Mouse (Mus musculus) heart, embryonic 15.5 days (tissue): ENCODE measurements around the gene A1cf. TPM values are rescaled to one million over a fixed set of nuclear protein-coding genes. Genes with fewer than 3 reads are reported as not detected.

Experiments used
- ATAC-seq: fragments of 200-750 bp; cut with Nextera tagmentation; replicated peaks from 2 replicates; pipeline ENCODE4 v1.8.0; 2017; ENCODE audit warnings: low read depth, moderate TSS enrichment; ENCODE audit not compliant: insufficient number of reproducible peaks, insufficient read depth, low FRiP score
- H3K27ac ChIP-seq: fragments of 300-500 bp; sonication (generic); 2 replicates; pipeline ENCODE4 v1.5.1; 2015; ENCODE audit warnings: mild to moderate bottlenecking, inconsistent platforms
- H3K27me3 ChIP-seq: fragments of 300-500 bp; sonication (generic); 2 replicates; pipeline ENCODE4 v1.6.1; 2015; ENCODE audit warnings: inconsistent platforms
- H3K36me3 ChIP-seq: fragments of 300-500 bp; sonication (generic); 2 replicates; pipeline ENCODE4 v1.6.1; 2015; ENCODE audit warnings: mild to moderate bottlenecking, inconsistent platforms
- H3K4me1 ChIP-seq: fragments of 300-500 bp; sonication (generic); replicated peaks from 2 replicates; pipeline ENCODE4 v1.6.1; 2015; ENCODE audit warnings: inconsistent platforms
- H3K4me2 ChIP-seq: fragments of 300-500 bp; sonication (generic); 2 replicates; pipeline ENCODE4 v1.6.1; 2015; ENCODE audit warnings: inconsistent platforms, mild to moderate bottlenecking, moderate library complexity
- H3K4me3 ChIP-seq: fragments of 300-500 bp; sonication (generic); 2 replicates; pipeline ENCODE4 v1.5.1; 2015; ENCODE audit warnings: mild to moderate bottlenecking, inconsistent platforms
- H3K9ac ChIP-seq: fragments of 300-500 bp; sonication (generic); 2 replicates; pipeline ENCODE4 v1.6.1; 2015; ENCODE audit warnings: mild to moderate bottlenecking, inconsistent platforms
- H3K9me3 ChIP-seq: fragments of 300-500 bp; sonication (generic); replicated peaks from 2 replicates; pipeline ENCODE4 v1.6.1; 2016; ENCODE audit warnings: inconsistent platforms
- WGBS: fragments of 180-500 bp; shearing (Covaris S2); methylation state at CpG from one replicate; pipeline ENCODE4 v1.1.7; 2015; ENCODE audit warnings: mixed read lengths; 5-methylcytosine and 5-hydroxymethylcytosine counted together
- polyA plus RNA-seq: library from polyadenylated mRNA; unstranded; fragments of >200 nt; fragmentation: Nextera tagmentation; extraction: Ambion mirVana; gene quantifications from 2 replicates; pipeline ENCODE4 v1.2.1, GENCODE M21; 2015

The A1cf gene
- polyA plus RNA-seq, 1 experiment from 2014 or later, result not detected

DNA sequence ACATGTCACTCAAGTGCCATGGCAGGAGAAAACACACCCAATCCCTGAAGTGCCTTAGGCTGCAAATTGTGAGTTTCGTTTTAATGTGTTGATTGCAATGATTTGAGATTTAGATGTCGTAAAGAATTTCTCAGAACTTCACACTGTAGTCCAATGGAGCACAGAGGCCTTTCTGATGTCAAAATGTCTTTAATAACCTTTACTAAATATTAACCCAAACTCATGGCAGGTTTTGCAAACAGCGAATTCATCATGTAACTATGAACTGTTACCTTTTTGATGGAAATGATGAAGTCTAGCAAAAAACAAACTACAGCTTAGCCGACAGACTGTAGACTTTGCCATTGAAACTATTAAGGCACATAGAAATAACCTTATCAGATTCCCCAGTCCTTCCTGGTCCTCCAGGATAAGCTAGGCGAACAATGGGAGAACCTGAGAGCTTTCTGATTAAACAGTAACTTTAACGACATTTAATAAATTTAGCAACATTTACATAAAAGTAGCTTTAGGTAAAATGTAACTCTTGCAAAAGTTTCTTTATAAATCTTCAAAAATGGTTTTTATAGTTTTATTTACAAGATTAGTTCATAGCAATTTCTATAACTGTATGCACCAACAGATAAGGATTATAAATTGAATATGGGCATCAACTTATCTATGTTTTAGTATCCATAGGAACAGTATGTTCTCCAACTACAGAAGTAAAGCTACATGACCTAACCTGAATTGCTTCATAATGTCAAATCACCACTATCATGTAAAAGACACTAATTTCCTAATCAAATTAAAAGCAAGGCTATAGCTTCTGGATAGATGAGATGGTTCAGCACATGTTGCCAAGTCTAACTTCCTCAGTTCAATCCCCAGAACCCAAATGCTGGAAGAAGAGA lies 22.7 kb downstream of the A1cf start:
- H3K4me2 ChIP-seq, result no peak overlapping the region
- no peak overlapping the region for H3K9ac ChIP-seq
- H3K4me3 ChIP-seq, result no peak overlapping the region
- no peak for ATAC-seq
- no peaks in the 10 kb centered on the region for H3K9me3 ChIP-seq
- WGBS, result 78% methylated on average over 6 of the region's 6 CpGs
- no peaks in the 10 kb centered on the region for H3K4me1 ChIP-seq
- H3K36me3 ChIP-seq, result no peaks in the 10 kb centered on the region
- no peak overlapping the region for H3K27ac ChIP-seq
- H3K27me3 ChIP-seq, result no peaks in the 10 kb centered on the region

DNA sequence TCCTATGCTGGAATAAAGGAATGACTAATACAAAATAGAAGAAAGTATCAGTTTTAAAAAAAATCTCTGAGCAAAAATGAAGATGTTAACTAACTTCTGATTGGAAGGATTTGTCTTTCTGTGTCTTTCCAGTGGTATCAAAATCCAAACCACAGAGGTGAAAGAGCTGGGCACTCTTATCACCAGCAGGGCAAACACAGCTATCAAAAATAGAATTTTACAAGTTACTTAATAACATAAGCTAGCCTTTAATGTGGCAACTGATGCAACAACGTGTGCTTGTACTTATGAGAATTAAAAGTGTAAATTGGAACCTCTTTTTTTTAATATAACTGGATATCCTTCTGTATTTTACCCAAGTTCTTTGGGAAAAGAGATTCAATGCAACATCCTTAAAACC lies 27.4 kb downstream of the A1cf start:
- H3K36me3 ChIP-seq, result no peaks in the 10 kb centered on the region
- no peaks in the 10 kb centered on the region for H3K4me1 ChIP-seq
- no peak overlapping the region for H3K9ac ChIP-seq
- no peaks in the 10 kb centered on the region for H3K9me3 ChIP-seq
- WGBS, result 60% methylated on average over 1 of the region's 1 CpGs
- no peak for ATAC-seq
- no peak overlapping the region for H3K4me2 ChIP-seq
- no peak overlapping the region for H3K4me3 ChIP-seq
- H3K27ac ChIP-seq, result no peak overlapping the region
- no peaks in the 10 kb centered on the region for H3K27me3 ChIP-seq

DNA sequence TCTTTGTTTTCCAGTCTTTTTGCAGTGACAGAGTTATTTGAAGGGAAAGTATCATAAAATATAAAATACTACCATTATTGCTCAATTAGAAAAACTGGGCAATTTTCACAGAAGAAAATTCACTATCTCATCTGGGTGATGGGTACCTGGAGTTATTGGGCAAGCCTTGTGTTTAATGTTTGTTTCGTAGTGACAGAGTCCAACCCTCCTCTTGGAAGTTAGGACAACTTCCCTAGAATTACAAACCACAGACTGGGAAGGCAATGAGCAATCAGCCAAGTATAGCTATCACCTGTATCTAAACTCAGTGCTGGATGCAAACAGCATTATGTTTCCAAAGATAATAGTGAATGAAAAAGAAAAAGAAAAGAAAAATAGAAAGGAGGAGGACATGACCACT lies 28.1 kb downstream of the A1cf start:
- Histone ChIP-seq H3K36me3 (no peaks in the 10 kb centered on the region), H3K4me1 (no peaks in the 10 kb centered on the region), H3K9me3 (no peaks in the 10 kb centered on the region), H3K4me3 (no peak overlapping the region), H3K27me3 (no peaks in the 10 kb centered on the region), H3K27ac (no peak overlapping the region), H3K9ac (no peak overlapping the region), H3K4me2 (no peak overlapping the region)
- WGBS, result 87% methylated on average over 1 of the region's 1 CpGs
- ATAC-seq, result no peak

DNA sequence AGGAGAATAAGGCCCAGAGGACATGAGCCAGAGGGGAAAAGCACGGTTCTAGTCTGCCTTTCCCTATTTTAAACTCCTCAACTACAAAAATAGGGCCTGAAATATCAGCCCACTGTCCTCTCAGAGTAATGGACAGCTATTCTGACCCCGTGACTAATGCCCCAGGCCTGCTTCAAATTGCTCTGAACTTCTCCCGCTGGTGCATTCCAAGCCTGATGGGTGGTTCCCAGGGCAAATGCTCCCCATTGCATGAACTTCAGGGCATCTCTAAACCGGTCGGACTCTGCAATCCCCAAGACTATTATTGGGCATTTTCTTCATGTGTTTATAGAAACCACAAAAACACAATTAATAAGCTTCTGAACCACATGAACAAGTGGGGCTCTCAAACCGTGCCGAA lies 37.1 kb downstream of the A1cf start:
- H3K4me3 ChIP-seq, result no peak overlapping the region
- H3K4me2 ChIP-seq, result no peak overlapping the region
- H3K36me3 ChIP-seq, result no peaks in the 10 kb centered on the region
- H3K4me1 ChIP-seq, result 0 out of 2 replicates have a peak, but pooled peaks cover 2% of the 10 kb centered on the region
- no peaks in the 10 kb centered on the region for H3K27me3 ChIP-seq
- no peak for ATAC-seq
- H3K27ac ChIP-seq, result no peak overlapping the region
- H3K9ac ChIP-seq, result no peak overlapping the region
- H3K9me3 ChIP-seq, result no peaks in the 10 kb centered on the region
- 53% methylated on average over 7 of the region's 7 CpGs for WGBS

DNA sequence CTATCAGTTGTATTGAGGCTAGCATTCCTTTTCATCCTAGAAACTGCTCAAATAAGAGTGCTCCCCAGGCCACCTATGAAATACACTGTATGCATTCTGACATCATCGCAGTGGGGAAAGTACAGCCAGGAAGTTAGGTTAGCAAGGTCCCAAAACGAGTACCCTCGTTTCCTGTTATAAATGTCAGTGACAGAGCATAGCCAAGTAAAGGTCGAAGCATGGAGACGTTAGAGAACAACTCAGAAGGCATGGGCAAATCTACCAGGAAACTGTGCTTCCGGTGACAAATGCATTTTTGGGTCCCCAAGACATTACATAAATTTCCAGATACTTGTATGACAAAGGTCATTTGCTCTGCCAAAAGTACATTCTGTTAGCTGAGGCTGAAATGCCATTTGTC lies 41.9 kb downstream of the A1cf start:
- Histone ChIP-seq H3K36me3 (no peaks in the 10 kb centered on the region), H3K4me3 (no peak overlapping the region), H3K4me2 (no peak overlapping the region), H3K9ac (no peak overlapping the region), H3K9me3 (no peaks in the 10 kb centered on the region), H3K27me3 (no peaks in the 10 kb centered on the region), H3K27ac (no peak overlapping the region), H3K4me1 (0 out of 2 replicates have a peak, but pooled peaks cover 2% of the 10 kb centered on the region)
- 55% methylated on average over 6 of the region's 6 CpGs for WGBS
- no peak for ATAC-seq

DNA sequence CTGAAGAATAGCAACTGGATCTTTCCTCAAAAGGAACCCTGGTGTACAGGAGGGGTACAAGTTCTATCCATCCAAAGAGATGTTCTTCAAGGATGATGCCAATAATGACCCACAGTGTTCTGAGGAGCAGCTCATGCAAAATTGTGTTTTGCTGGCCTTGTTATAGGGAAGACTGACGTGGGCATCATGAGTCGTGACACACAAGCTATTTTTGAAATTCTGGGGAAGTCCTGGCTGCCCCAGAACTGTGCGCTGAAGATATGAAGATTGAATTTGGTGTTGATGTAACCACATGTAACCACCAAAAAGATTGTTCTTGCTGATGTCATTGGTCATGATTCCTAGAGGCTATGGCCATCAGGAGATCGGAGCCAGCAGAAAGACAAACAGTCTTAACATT lies 45.4 kb downstream of the A1cf start:
- H3K9me3 ChIP-seq, result no peaks in the 10 kb centered on the region
- H3K36me3 ChIP-seq, result no peaks in the 10 kb centered on the region
- no peak overlapping the region for H3K9ac ChIP-seq
- no peak for ATAC-seq
- no peak overlapping the region for H3K4me2 ChIP-seq
- 87% methylated on average over 4 of the region's 4 CpGs for WGBS
- H3K4me1 ChIP-seq, result 0 out of 2 replicates have a peak, but pooled peaks cover 2% of the 10 kb centered on the region
- H3K27me3 ChIP-seq, result no peaks in the 10 kb centered on the region
- H3K4me3 ChIP-seq, result no peak overlapping the region
- H3K27ac ChIP-seq, result no peak overlapping the region

DNA sequence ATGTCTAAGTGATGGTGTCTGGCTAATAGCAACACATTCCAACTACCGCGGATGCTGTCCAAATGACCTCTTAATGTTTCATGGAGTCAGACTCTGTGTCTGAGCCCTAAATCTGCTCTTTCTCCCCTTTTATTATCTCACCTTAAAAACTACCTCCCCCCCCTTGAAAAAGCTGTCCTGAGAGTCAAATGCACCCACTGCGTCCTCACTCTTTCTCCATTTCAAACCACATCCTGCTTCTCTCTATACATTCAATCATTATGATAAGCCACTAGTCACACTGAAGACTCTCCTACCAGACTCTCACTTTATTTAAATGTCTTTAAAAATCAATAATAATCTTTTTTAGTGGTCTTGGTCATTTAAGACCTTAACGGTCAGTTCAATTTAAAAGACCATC lies 51.8 kb downstream of the A1cf start:
- no peak overlapping the region for H3K27ac ChIP-seq
- no peaks in the 10 kb centered on the region for H3K36me3 ChIP-seq
- WGBS, result 93% methylated on average over 4 of the region's 4 CpGs
- no peak overlapping the region for H3K4me3 ChIP-seq
- H3K9ac ChIP-seq, result no peak overlapping the region
- no peaks in the 10 kb centered on the region for H3K9me3 ChIP-seq
- ATAC-seq, result no peak
- no peaks in the 10 kb centered on the region for H3K4me1 ChIP-seq
- no peak overlapping the region for H3K4me2 ChIP-seq
- no peaks in the 10 kb centered on the region for H3K27me3 ChIP-seq

DNA sequence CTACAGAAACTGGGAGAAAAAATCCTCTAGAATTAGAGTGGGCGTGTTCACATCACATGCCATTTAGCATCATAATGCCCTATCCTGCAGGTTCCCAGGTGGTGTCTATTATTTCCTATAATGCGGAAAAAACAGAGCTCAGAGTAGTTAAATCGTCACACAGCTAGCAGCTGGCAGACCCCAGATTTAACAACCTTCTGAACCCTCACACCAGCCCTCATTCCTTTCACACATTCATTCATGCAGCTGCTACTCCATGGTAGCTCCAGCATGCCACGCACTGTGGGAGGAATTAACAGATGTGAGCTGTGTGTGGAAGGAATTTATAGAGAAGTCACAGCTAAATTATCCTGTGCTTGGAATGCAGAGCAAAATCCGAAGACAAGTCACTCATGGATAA lies 53.3 kb downstream of the A1cf start:
- no peak overlapping the region for H3K9ac ChIP-seq
- WGBS, result 65% methylated on average over 5 of the region's 5 CpGs
- H3K9me3 ChIP-seq, result no peaks in the 10 kb centered on the region
- no peaks in the 10 kb centered on the region for H3K36me3 ChIP-seq
- H3K4me1 ChIP-seq, result no peaks in the 10 kb centered on the region
- no peak overlapping the region for H3K27ac ChIP-seq
- H3K27me3 ChIP-seq, result no peaks in the 10 kb centered on the region
- no peak overlapping the region for H3K4me3 ChIP-seq
- no peak for ATAC-seq
- H3K4me2 ChIP-seq, result no peak overlapping the region

DNA sequence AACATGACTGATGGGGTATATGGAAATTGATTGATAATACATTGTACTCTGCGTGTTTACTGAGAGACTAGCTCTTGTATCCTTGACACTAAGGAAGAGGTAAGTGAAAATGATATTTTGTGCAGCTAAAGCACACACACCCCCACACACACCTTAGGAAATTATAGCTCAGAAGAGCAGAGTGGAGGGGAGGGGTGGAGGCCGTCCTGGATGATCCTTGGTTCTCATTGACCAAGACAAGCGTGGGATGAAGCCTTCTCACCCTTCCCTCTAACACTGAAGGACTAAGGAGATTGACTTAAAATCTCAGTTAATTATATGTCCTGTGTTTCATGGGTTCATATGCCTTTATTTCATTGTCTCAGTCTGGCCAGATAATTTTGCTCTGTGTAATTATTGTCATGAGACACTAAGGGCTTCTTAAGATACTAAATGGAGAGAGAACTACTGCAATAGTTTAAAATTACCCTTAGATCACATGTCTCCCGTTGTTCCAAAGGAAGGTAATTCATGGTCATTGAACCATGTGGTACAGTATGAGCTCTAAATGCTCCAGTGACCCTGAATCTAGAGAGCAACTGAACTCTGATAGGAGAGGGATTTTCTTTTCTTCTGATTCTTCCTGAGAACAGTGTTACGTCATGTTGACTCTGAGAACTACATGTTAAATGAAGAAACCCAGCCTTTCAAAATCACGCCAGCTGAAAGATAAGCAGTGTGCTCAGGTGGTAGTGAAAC lies 55.2 kb downstream of the A1cf start:
- no peak for ATAC-seq
- H3K9me3 ChIP-seq, result no peaks in the 10 kb centered on the region
- no peaks in the 10 kb centered on the region for H3K27me3 ChIP-seq
- 67% methylated on average over 6 of the region's 6 CpGs for WGBS
- H3K9ac ChIP-seq, result no peak overlapping the region
- no peak overlapping the region for H3K4me3 ChIP-seq
- H3K36me3 ChIP-seq, result no peaks in the 10 kb centered on the region
- H3K4me1 ChIP-seq, result no peaks in the 10 kb centered on the region
- no peak overlapping the region for H3K27ac ChIP-seq
- no peak overlapping the region for H3K4me2 ChIP-seq

DNA sequence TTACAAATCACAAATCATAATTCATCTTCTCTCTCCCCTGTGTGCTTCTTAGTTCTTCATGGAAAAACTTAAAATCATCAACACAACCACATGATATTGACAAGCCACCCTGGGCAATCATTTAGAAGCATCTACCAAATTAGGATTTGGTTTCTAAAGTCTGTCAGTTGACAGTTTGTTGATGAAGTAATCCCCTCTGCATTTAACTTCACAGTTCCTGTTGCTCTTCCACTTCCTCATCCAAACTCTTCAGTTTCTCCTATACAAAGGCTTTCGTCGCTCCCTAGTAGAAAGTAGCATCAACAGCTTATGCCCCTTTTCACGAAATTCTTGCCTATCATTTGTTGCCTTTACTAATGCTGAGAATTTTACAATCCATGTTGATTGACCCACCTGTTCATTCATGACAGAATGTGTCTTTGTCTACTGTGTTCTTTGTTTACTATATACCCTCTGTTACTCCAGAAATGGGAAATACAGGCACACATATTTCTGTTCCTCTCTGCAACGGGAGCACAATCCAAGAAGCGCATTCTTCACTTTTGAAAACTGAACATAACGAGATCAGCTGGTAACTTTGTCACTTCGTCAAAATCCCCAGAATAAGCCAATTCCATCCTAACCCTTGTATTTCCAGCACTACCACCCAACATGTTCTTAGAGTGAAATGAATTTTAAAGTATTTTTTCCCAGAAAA lies 82.4 kb downstream of the A1cf start:
- Histone ChIP-seq H3K4me3 (no peak overlapping the region), H3K27me3 (no peaks in the 10 kb centered on the region), H3K4me2 (no peak overlapping the region), H3K27ac (no peak overlapping the region), H3K36me3 (no peaks in the 10 kb centered on the region), H3K4me1 (no peaks in the 10 kb centered on the region), H3K9me3 (no peaks in the 10 kb centered on the region), H3K9ac (no peak overlapping the region)
- 76% methylated on average over 7 of the region's 7 CpGs for WGBS
- no peak for ATAC-seq

DNA sequence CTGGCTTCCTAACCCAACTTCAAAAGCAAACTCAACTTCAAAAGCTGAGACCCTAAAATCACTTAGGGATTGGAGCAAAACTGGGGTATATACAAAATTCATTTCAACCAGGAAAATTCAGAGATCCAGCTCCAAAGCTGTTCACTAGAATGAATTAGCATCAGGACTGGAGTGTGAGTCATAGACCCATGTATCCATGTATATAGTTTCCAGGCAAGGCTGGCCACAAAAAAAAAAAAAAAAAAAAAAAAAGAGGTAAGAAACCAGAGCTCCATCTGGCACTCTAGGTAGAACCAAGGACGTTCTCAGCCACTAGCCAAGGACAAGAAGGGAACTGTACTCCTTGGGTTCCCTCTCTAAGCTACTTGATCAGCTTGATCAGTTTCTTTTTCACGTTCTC lies 85.2 kb downstream of the A1cf start:
- no peaks in the 10 kb centered on the region for H3K9me3 ChIP-seq
- no peak overlapping the region for H3K27ac ChIP-seq
- no peaks in the 10 kb centered on the region for H3K36me3 ChIP-seq
- H3K4me2 ChIP-seq, result no peak overlapping the region
- no peak overlapping the region for H3K9ac ChIP-seq
- ATAC-seq, result no peak
- H3K4me1 ChIP-seq, result no peaks in the 10 kb centered on the region
- WGBS, result 79% methylated on average over 2 of the region's 2 CpGs
- H3K27me3 ChIP-seq, result no peaks in the 10 kb centered on the region
- H3K4me3 ChIP-seq, result no peak overlapping the region
